Mouse (Mus musculus): ENCODE measurements at regions not wholly inside any gene's neighbourhood (a gene's known extent, or its start where the extent isn't known, plus 50 kb on each side); places are given as distances from the start of the nearest gene placed in this dataset.

DNA sequence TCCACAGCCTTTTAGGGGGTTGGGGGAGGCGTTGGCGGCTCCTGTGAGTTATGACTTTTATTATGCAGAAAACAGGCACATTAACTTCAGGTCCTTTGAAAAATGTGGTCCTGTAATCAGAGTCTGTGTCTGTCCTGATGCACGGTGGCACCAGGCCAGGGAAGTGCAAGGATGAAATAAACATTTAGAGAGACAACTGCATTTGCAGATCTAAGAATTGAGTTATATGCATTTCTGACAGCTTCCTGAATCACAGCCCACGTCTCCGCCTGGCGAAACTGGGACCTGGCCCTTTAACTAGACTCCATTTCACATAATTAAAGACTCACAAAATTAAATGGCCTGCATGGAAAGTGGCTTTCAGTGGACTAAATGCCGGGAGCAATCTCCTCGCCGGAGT, 90.3 kb downstream of the 3100002H09Rik start:
- Histone ChIP-seq H3K4me2 (replicated peaks; ENCODE audit: low read depth) (no peak overlapping the region), H3K4me3 (ENCODE audit: low read depth, low read length) (no peak overlapping the region), H3K36me3 (ENCODE audit: control insufficient read depth, insufficient read depth) (no peaks in the 10 kb centered on the region), H3K4me1 (replicated peaks; ENCODE audit: control insufficient read depth, insufficient read depth, low read length) (no peaks in the 10 kb centered on the region), H3K9ac (ENCODE audit: low read depth, low read length) (no peak overlapping the region), H3K27ac (ENCODE audit: low read depth, low read length) (no peak overlapping the region), H3K9me3 (ENCODE audit: control insufficient read depth) (no peaks in the 10 kb centered on the region), H3K27me3 (replicated peaks; ENCODE audit: control insufficient read depth, insufficient read depth, low read length) (no peaks in the 10 kb centered on the region)
- no peak for TF ChIP-seq CTCF (IDR thresholded peaks at IDR 0.05; ENCODE audit: low read depth)
- ATAC-seq = no peak
- WGBS = 58% methylated on average over 9 of the region's 9 CpGs

DNA sequence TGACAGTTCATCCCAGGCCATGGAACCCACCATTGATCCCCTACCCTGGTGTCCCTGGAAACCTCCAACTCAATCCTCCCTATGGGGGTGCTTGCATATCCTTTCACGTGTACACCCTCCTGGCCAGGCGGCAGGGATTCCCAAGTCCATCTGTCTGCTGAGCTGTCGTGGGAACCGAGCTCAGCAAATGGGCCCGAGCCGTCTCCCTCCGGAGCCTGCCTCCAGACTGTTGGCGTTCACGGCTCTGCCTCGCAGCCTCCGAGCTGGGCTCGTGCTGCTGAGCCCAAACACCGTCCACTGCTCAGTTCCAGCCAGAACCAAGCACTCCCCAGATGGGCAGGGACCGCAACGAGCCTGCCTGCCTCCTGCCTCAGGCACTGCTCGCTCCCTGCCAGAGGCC, 98.8 kb downstream of the 3100002H09Rik start:
- Histone ChIP-seq H3K27me3 (replicated peaks; ENCODE audit: control insufficient read depth, insufficient read depth, low read length) (no peaks in the 10 kb centered on the region), H3K27ac (ENCODE audit: low read depth, low read length) (no peak overlapping the region), H3K9ac (ENCODE audit: low read depth, low read length) (no peak overlapping the region), H3K4me3 (ENCODE audit: low read depth, low read length) (no peak overlapping the region), H3K9me3 (ENCODE audit: control insufficient read depth) (no peaks in the 10 kb centered on the region), H3K36me3 (ENCODE audit: control insufficient read depth, insufficient read depth) (no peaks in the 10 kb centered on the region), H3K4me1 (replicated peaks; ENCODE audit: control insufficient read depth, insufficient read depth, low read length) (no peaks in the 10 kb centered on the region), H3K4me2 (replicated peaks; ENCODE audit: low read depth) (no peak overlapping the region)
- WGBS = 81% methylated on average over 16 of the region's 16 CpGs
- no peak for TF ChIP-seq CTCF (IDR thresholded peaks at IDR 0.05; ENCODE audit: low read depth)
- no peak for ATAC-seq

DNA sequence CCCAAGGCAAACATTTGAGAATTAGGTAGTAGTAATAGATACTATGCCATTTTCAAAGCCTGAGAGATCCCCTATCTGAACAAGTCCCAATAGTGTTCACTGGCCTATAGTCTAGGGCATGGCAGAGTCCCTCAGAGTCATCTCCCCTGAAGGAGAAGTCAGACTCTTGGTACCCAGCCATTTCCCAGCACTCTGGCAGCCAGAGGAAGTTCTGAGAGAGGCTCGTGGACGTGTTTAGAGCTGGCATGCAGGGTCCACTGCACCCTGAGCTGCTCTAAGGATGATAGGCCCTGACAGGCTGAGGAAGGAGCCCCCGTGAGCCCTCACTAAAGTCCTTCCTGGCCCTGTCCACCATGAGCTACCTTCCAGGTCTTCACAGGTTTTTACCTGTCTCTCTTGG, 99.8 kb downstream of the 3100002H09Rik start:
- 75% methylated on average over 3 of the region's 3 CpGs for whole genome bisulfite sequencing

DNA sequence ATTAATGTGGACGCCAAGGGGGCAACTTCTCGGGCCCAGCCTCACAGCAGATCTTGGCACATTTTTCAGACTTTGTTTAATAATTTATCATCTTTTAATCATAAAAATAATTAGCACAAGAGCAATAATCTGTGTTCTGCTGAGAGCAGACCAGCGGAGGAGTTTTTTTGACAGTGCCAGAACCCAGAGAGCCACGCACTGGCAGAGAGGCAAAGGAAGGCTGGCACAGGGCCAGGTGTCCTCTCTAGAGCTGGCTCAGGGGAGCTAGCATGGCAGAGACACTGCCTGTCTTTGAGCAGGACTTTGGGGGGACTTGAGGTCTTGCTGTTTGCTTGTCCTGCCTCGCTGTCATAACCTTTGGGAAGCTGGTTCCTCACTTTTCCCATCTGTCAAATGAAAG, 100.9 kb downstream of the 3100002H09Rik start:
- Histone ChIP-seq H3K4me1 (replicated peaks; ENCODE audit: control insufficient read depth, insufficient read depth, low read length) (no peaks in the 10 kb centered on the region), H3K4me2 (replicated peaks; ENCODE audit: low read depth) (no peak overlapping the region), H3K9me3 (ENCODE audit: control insufficient read depth) (no peaks in the 10 kb centered on the region), H3K9ac (ENCODE audit: low read depth, low read length) (no peak overlapping the region), H3K27ac (ENCODE audit: low read depth, low read length) (no peak overlapping the region), H3K27me3 (replicated peaks; ENCODE audit: control insufficient read depth, insufficient read depth, low read length) (no peaks in the 10 kb centered on the region), H3K4me3 (ENCODE audit: low read depth, low read length) (no peak overlapping the region), H3K36me3 (ENCODE audit: control insufficient read depth, insufficient read depth) (no peaks in the 10 kb centered on the region)
- no peak for ATAC-seq
- TF ChIP-seq CTCF (IDR thresholded peaks at IDR 0.05; ENCODE audit: low read depth) = no peak
- WGBS = 67% methylated on average over 5 of the region's 5 CpGs

More for the DNA sequence above, 99.8 kb downstream of the 3100002H09Rik start:
- Histone ChIP-seq H3K27ac (ENCODE audit: low read depth, low read length) (no peak overlapping the region), H3K36me3 (ENCODE audit: control insufficient read depth, insufficient read depth) (no peaks in the 10 kb centered on the region), H3K9ac (ENCODE audit: low read depth, low read length) (no peak overlapping the region), H3K4me3 (ENCODE audit: low read depth, low read length) (no peak overlapping the region), H3K4me2 (replicated peaks; ENCODE audit: low read depth) (no peak overlapping the region), H3K4me1 (replicated peaks; ENCODE audit: control insufficient read depth, insufficient read depth, low read length) (no peaks in the 10 kb centered on the region), H3K27me3 (replicated peaks; ENCODE audit: control insufficient read depth, insufficient read depth, low read length) (no peaks in the 10 kb centered on the region), H3K9me3 (ENCODE audit: control insufficient read depth) (no peaks in the 10 kb centered on the region)
- no peak for ATAC-seq
- no peak for TF ChIP-seq CTCF (IDR thresholded peaks at IDR 0.05; ENCODE audit: low read depth)

DNA sequence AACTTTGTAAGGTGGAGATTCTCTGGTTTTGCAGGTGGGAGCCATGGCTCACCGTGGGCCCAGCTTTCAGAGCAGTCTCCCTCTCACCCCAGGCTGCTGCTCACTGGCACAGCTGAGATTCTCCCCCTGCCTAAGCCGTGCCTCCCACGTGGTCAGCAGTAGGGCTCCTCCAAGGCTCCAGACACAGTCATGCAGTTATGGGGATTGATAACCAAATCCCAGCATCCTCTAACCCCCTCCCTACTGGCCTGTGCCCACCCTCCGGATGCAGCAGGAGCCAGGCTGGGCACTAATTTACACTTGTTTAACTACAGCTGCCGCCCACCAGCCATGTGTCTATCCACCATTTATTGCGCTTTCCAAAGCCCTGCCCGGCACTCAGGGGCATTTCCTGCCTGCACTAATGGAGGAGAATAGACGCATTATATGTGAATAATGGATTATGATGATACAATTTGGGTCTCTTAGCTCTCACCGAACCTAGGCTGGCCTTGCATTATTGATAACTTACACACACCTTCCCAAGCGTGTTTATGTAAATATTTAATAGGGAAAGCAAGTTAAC, 104.4 kb downstream of the 3100002H09Rik start:
- Histone ChIP-seq H3K4me3 (ENCODE audit: low read depth, low read length) (no peak overlapping the region), H3K9ac (ENCODE audit: low read depth, low read length) (no peak overlapping the region), H3K27ac (ENCODE audit: low read depth, low read length) (no peak overlapping the region), H3K4me1 (replicated peaks; ENCODE audit: control insufficient read depth, insufficient read depth, low read length) (no peaks in the 10 kb centered on the region), H3K36me3 (ENCODE audit: control insufficient read depth, insufficient read depth) (no peaks in the 10 kb centered on the region), H3K4me2 (replicated peaks; ENCODE audit: low read depth) (no peak overlapping the region), H3K27me3 (replicated peaks; ENCODE audit: control insufficient read depth, insufficient read depth, low read length) (no peaks in the 10 kb centered on the region), H3K9me3 (ENCODE audit: control insufficient read depth) (no peaks in the 10 kb centered on the region)
- TF ChIP-seq CTCF (IDR thresholded peaks at IDR 0.05; ENCODE audit: low read depth) = no peak
- no peak for ATAC-seq
- 32% methylated on average over 10 of the region's 10 CpGs for WGBS

DNA sequence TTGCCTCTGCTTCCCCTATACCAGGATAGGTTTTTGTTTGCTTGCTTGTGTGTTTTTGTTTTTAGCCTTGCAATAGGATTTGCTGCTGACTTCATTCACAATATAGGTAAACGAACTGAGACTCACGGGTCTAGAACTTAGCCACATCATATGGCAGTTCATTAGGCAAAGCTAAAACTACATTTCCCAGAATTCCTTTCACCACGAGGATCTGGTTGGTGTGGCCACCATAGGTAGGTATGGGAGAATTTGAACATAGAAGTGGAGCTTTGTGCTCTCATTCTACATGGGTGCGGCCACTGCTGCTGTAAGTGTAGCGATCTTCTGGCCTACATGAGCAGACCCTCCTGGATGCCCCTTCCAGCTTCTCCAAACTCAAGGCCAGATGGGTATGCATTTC, 108.8 kb downstream of the 3100002H09Rik start:
- no peak for TF ChIP-seq CTCF (IDR thresholded peaks at IDR 0.05; ENCODE audit: low read depth)
- H3K4me2 ChIP-seq (replicated peaks; ENCODE audit: low read depth) = no peak overlapping the region
- no peaks in the 10 kb centered on the region for H3K27me3 ChIP-seq (replicated peaks; ENCODE audit: control insufficient read depth, insufficient read depth, low read length)
- ATAC-seq = no peak
- H3K4me3 ChIP-seq (ENCODE audit: low read depth, low read length) = no peak overlapping the region
- H3K4me1 ChIP-seq (replicated peaks; ENCODE audit: control insufficient read depth, insufficient read depth, low read length) = no peaks in the 10 kb centered on the region
- no peaks in the 10 kb centered on the region for H3K36me3 ChIP-seq (ENCODE audit: control insufficient read depth, insufficient read depth)
- no peaks in the 10 kb centered on the region for H3K9me3 ChIP-seq (ENCODE audit: control insufficient read depth)
- 76% methylated on average over 5 of the region's 5 CpGs for WGBS
- H3K9ac ChIP-seq (ENCODE audit: low read depth, low read length) = no peak overlapping the region
- H3K27ac ChIP-seq (ENCODE audit: low read depth, low read length) = no peak overlapping the region

DNA sequence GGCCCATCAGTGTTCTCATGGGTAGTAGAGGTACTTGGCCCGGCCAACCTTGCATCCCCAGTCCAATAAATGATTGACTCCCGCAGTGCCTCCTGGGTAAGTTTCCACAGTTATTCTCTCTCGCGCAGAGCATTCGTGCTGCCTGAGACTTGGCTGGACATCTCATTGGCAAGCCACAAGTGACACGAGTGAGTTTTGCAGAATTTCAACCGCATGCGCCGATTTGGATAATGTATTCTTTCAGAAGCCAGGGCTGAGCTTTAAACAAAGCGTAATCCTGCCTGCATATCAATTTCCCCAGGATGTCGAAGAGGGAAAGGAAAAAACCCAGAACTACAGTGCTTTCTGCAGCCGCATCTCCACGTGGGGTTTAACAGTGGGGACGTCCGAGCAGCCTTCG, 112.6 kb downstream of the 3100002H09Rik start:
- no peak overlapping the region for H3K9ac ChIP-seq (ENCODE audit: low read depth, low read length)
- H3K9me3 ChIP-seq (ENCODE audit: control insufficient read depth) = no peaks in the 10 kb centered on the region
- no peak overlapping the region for H3K4me2 ChIP-seq (replicated peaks; ENCODE audit: low read depth)
- H3K4me1 ChIP-seq (replicated peaks; ENCODE audit: control insufficient read depth, insufficient read depth, low read length) = no peaks in the 10 kb centered on the region
- WGBS = 61% methylated on average over 16 of the region's 16 CpGs
- TF ChIP-seq CTCF (IDR thresholded peaks at IDR 0.05; ENCODE audit: low read depth) = no peak
- H3K4me3 ChIP-seq (ENCODE audit: low read depth, low read length) = no peak overlapping the region
- no peak overlapping the region for H3K27ac ChIP-seq (ENCODE audit: low read depth, low read length)
- no peaks in the 10 kb centered on the region for H3K27me3 ChIP-seq (replicated peaks; ENCODE audit: control insufficient read depth, insufficient read depth, low read length)
- no peak for ATAC-seq
- no peaks in the 10 kb centered on the region for H3K36me3 ChIP-seq (ENCODE audit: control insufficient read depth, insufficient read depth)

Data from intestine, postnatal 0 days (tissue).